Mouse (Mus musculus) kidney, adult 2 months (tissue): ENCODE results near the gene Rxylt1.

Experiments used
- CTCF ChIP-seq: fragments of 200-500 bp; conservative IDR thresholded peaks from 2 replicates; pipeline ENCODE4 v1.5.1; 2011; ENCODE audit warnings: low read depth, mild to moderate bottlenecking, control low read depth, low read length, moderate library complexity, mixed read lengths; ENCODE audit not compliant: insufficient read depth, insufficient read length
- POLR2A ChIP-seq: fragments of 200-500 bp; IDR thresholded peaks from one replicate; pipeline ENCODE4 v1.6.1; 2011; ENCODE audit warnings: low read depth, low read length, control low read depth

DNA sequence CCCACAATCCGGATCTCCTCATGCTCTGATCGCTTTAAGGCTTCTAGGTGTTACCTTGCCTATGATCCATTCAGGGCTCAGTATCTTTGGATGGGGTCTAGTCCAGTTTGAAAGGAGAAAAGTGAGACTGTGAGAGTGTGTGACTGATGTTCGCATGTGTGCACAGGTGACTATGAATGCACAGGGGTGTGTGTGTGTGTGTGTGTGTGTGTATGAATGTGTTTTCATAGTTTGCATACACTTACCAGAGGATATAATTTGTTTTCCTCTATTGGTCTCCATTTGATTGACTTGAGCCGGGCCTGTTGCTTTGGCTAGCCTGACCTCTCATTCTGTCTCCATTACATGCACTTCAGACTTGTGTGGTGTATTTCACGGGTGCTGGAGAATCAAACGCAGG lies 41.3 kb downstream of the Rxylt1 start:
- TF ChIP-seq CTCF (no peak), POLR2A (no peak)
